9 mouse cellular contexts compared by ENCODE assay signal in the genomic region with DNA sequence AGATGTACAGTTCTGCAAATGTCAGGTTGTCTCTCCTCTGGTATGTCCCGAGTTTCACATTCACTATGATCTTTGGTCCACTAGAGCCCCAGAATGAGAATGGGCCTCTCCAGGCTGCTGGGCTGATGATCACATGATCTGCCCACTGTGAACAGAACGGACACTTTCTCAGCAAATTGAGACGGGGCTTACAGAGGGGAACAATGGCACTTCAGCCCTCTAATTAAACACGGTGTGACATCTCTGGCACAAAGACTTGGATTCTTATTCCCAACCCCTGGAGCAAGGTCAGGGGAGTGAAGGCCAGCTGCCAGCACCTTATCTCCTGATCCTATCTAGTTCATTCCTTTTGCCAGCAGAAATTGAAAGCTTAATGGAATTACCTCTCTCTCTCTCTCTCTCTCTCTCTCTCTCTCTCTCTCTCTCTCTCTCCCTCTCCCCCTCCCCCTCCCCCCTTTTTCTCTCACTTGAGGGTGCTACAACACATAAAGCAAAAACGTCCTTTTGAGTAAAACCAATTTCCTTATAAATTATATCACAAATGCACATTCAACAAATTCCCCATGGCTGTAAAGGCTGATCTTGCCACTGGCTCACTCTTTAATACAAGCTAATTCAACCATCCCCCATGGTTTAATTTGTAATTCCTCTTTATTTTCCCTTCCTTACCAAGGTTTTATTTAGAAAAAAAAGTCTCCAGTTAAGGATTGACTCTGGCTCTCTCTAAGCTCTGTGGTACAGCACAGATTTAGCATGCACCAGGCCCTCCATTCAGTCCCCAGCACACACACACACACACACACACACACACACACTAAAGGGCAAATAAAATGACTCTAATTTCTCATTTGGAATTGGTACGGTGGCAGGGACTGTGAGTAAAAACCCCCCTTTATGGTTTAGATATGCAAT.
A peak's percentile ranks its signal among the peaks of the same experiment; 100 is the strongest.
DNase-seq lines count a peak whose midpoint lies in the region; ATAC-seq lines count a peak whose summit lies in the region.
"Had no signal": no experiment of that assay in that cellular context is flagged by ENCODE, and none has a peak within 500 bp of the region (broad histone marks: within the 10 kb centered on the region; RNA-seq: fewer than 3 reads in every experiment).

No protein-coding gene starts in this region.

- H3K36me3 ChIP-seq in limb, embryonic 12.5 days = no peaks in the 10 kb centered on the region
- no peaks in the 10 kb centered on the region for H3K36me3 ChIP-seq in limb, embryonic 10.5 days
- H3K36me3 ChIP-seq in hindbrain, embryonic 10.5 days = no peaks in the 10 kb centered on the region
- H3K36me3 ChIP-seq: heart, embryonic 15.5 days had no signal

- H3K4me1 ChIP-seq in limb, embryonic 12.5 days (replicated peaks) = peaks cover 17% of the 10 kb centered on the region
- peaks cover 10% of the 10 kb centered on the region for H3K4me1 ChIP-seq in limb, embryonic 10.5 days
- H3K4me1 ChIP-seq in hindbrain, embryonic 10.5 days (replicated peaks) = peaks cover 27% of the 10 kb centered on the region

- no peak for ATAC-seq in limb, embryonic 12.5 days (ENCODE audit: insufficient number of reproducible peaks, insufficient read depth, low FRiP score, low TSS enrichment, low read depth)
- ATAC-seq in inflammation-experienced regulatory T-cells, adult 6 months = no peak

- no peak overlapping the region for H3K4me3 ChIP-seq in limb, embryonic 12.5 days (replicated peaks)
- no peak overlapping the region for H3K4me3 ChIP-seq in limb, embryonic 10.5 days
- H3K4me3 ChIP-seq in hindbrain, embryonic 10.5 days = no peak overlapping the region
- H3K4me3 ChIP-seq: heart, embryonic 15.5 days had no signal

- H3K4me2 ChIP-seq in limb, embryonic 12.5 days = no peak overlapping the region
- H3K4me2 ChIP-seq: heart, embryonic 15.5 days had no signal

- WGBS in limb, embryonic 12.5 days = 27% methylated on average over 6 of the region's 6 CpGs
- WGBS in limb, embryonic 10.5 days = 53% methylated on average over 6 of the region's 6 CpGs
- WGBS in hindbrain, embryonic 10.5 days = 16% methylated on average over 6 of the region's 6 CpGs

- peak overlapping the region; percentile 56 for H3K27ac ChIP-seq in limb, embryonic 12.5 days
- H3K27ac ChIP-seq in limb, embryonic 10.5 days = no peak overlapping the region
- H3K27ac ChIP-seq in hindbrain, embryonic 10.5 days = peak overlapping the region; percentile 81
- H3K27ac ChIP-seq: heart, embryonic 15.5 days had no signal

- H3K9me3 ChIP-seq in limb, embryonic 12.5 days = no peaks in the 10 kb centered on the region
- no peaks in the 10 kb centered on the region for H3K9me3 ChIP-seq in limb, embryonic 10.5 days (replicated peaks)
- H3K9me3 ChIP-seq in hindbrain, embryonic 10.5 days = no peaks in the 10 kb centered on the region
- H3K9me3 ChIP-seq: heart, embryonic 15.5 days had no signal

- no peak for DNase-seq in limb, embryonic 10.5 days (ENCODE audit: low spot score)
- DNase-seq in hindbrain, embryonic 10.5 days (ENCODE audit: low spot score) = peak; percentile 53
- DNase-seq in kidney, postnatal 4 days = peak; percentile 20 to 40
- peak; percentile 79 for DNase-seq in retina, embryonic 14.5 days (ENCODE audit: low spot score)
- DNase-seq in spleen, postnatal 10 days (ENCODE audit: low spot score in 2 of 2) = no peak
- DNase-seq in spleen, adult 18-20 months = no peak

- no peak overlapping the region for H3K9ac ChIP-seq in limb, embryonic 12.5 days (replicated peaks)
- H3K9ac ChIP-seq: heart, embryonic 15.5 days had no signal

- no peaks in the 10 kb centered on the region for H3K27me3 ChIP-seq in limb, embryonic 12.5 days
- no peaks in the 10 kb centered on the region for H3K27me3 ChIP-seq in limb, embryonic 10.5 days (ENCODE audit: low read depth, poor library complexity, severe bottlenecking)
- no peaks in the 10 kb centered on the region for H3K27me3 ChIP-seq in hindbrain, embryonic 10.5 days (ENCODE audit: insufficient read depth, poor library complexity, severe bottlenecking)
- H3K27me3 ChIP-seq: heart, embryonic 15.5 days had no signal

Comparison
In these comparisons a context has a peak if more than half of its experiments do, and no peak if none do; other contexts are left out.
1. DNase-seq: peak in hindbrain, embryonic 10.5 days (single experiment), kidney, postnatal 4 days (2 of 2) and retina, embryonic 14.5 days (single experiment); none in limb, embryonic 10.5 days (single experiment), spleen, postnatal 10 days (0 of 2) and spleen, adult 18-20 months (0 of 2).